Mouse (Mus musculus): ENCODE measurements around the gene Ctrl. TPM values are rescaled to one million over a fixed set of nuclear protein-coding genes. Genes with fewer than 3 reads are reported as not detected.

The Ctrl gene
- polyA plus RNA-seq, 1 experiment from 2014 or later, result 1.1 TPM

DNA sequence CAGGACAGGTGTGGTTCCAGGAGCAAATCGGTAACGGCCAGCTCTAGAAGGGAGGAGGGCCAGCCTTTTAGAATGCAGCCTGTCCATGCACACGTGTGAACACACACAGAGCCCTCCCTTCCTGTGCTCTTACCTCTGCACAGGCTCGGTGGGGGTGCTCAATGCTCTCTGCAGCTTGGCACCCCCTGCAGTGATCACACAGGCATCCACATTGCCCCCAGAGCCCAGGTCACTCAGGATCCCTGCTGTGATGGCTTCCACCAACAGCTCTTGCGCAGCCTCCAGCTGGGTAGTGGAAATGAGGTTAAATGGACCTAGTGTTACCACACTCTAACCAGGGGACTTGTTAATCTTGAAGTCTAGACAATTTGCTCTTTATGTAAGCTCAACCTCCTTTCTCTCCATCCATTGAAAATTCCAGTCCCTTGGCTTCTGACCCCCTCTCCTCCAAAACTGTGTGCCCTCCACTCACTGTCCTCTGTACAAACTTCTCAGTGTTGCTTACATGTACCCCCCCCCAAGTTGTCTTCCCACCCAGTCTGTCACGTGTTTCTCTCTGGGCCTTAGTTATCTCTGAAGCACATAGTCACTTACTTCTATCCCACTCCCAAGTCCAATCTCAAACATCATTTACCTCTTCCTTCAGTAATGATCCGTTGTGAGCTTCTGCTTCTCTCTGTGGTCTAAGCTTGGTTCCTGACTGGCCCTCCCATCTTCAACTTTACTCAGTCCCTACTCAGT lies 2.4 kb upstream of the Ctrl start:
- 27% methylated on average over 7 of the region's 7 CpGs for WGBS
- Histone ChIP-seq H3K9me3 (ENCODE audit: control insufficient read depth, low read length) (no peaks in the 10 kb centered on the region), H3K27me3 (ENCODE audit: control insufficient read depth, insufficient read depth, low read length) (no peaks in the 10 kb centered on the region), H3K4me2 (ENCODE audit: low read depth, low read length, severe bottlenecking) (peak overlapping the region; percentile 97), H3K9ac (ENCODE audit: low read length) (peak overlapping the region; percentile 84), H3K4me1 (replicated peaks; ENCODE audit: control insufficient read depth, insufficient read depth, low read length) (peaks cover 6% of the 10 kb centered on the region; the same call in 1 of the 2 replicates), H3K4me3 (ENCODE audit: low read depth, low read length) (peak overlapping the region; percentile 49), H3K27ac (ENCODE audit: low read depth, low read length) (no peak overlapping the region), H3K36me3 (ENCODE audit: control insufficient read depth, insufficient read depth, low read length) (no peaks in the 10 kb centered on the region)
- DNase-seq (ENCODE audit: low spot score) (no peak), ATAC-seq (replicated peaks; ENCODE audit: low FRiP score) (no peak)

DNA sequence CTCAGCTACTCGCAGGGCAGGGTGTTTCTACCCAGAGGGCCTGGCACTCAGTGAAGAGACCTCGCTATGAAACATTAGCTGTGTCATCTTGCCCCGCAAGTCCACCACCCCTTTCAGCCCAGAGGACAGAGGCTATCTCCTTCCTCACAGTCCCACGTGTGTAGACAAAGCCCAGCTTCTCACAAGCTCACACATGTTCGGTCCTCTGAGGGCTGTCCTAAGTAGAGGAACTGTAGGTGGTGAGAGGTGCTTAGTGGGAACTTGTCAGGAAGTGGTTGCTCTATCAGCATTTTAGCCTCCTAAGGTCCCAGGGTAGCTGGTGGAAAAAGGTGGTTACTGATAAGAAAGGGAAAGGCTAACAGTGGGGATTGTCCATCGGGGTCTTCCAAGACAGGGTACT lies 1.4 kb upstream of the Ctrl start:
- no peaks in the 10 kb centered on the region for H3K27me3 ChIP-seq (ENCODE audit: control insufficient read depth, insufficient read depth, low read length)
- H3K4me2 ChIP-seq (ENCODE audit: low read depth, low read length, severe bottlenecking), result no peak overlapping the region
- no peak overlapping the region for H3K4me3 ChIP-seq (ENCODE audit: low read depth, low read length)
- H3K9ac ChIP-seq (ENCODE audit: low read length), result no peak overlapping the region
- H3K9me3 ChIP-seq (ENCODE audit: control insufficient read depth, low read length), result no peaks in the 10 kb centered on the region
- peaks cover 6% of the 10 kb centered on the region; the same call in 1 of the 2 replicates for H3K4me1 ChIP-seq (replicated peaks; ENCODE audit: control insufficient read depth, insufficient read depth, low read length)
- H3K36me3 ChIP-seq (ENCODE audit: control insufficient read depth, insufficient read depth, low read length), result no peaks in the 10 kb centered on the region
- DNase-seq (ENCODE audit: low spot score) (no peak), ATAC-seq (replicated peaks; ENCODE audit: low FRiP score) (no peak)
- WGBS, result 88% methylated on average over 6 of the region's 6 CpGs
- no peak overlapping the region for H3K27ac ChIP-seq (ENCODE audit: low read depth, low read length)

DNA sequence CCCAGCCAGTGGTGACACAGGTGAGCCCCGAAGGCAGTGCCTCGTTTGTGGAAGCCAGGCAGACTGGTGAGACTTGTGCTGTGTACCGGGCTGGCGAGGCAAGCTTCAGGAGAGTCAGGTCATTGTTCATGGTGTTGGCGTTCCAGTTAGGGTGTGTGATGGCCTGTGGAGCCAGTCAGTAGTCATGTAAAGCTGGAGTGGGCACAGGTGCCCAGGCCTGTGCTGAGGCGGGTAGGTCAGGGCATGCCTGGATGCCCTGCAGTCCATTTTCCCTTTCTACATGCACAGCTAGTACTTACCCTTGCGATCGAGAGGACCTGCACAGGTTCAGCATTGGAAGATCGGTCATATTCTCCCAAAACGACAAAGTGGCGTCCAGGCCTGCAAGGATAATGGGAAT lies 1.1 kb downstream of the Ctrl start:
- Histone ChIP-seq H3K4me2 (ENCODE audit: low read depth, low read length, severe bottlenecking) (no peak overlapping the region), H3K27me3 (ENCODE audit: control insufficient read depth, insufficient read depth, low read length) (no peaks in the 10 kb centered on the region), H3K4me1 (replicated peaks; ENCODE audit: control insufficient read depth, insufficient read depth, low read length) (peaks cover 4% of the 10 kb centered on the region; the same call in 1 of the 2 replicates), H3K27ac (ENCODE audit: low read depth, low read length) (no peak overlapping the region), H3K36me3 (ENCODE audit: control insufficient read depth, insufficient read depth, low read length) (no peaks in the 10 kb centered on the region), H3K4me3 (ENCODE audit: low read depth, low read length) (no peak overlapping the region), H3K9me3 (ENCODE audit: control insufficient read depth, low read length) (no peaks in the 10 kb centered on the region), H3K9ac (ENCODE audit: low read length) (no peak overlapping the region)
- DNase-seq (ENCODE audit: low spot score), result no peak
- WGBS, result 91% methylated on average over 11 of the region's 11 CpGs
- no peak for ATAC-seq (replicated peaks; ENCODE audit: low FRiP score)

DNA sequence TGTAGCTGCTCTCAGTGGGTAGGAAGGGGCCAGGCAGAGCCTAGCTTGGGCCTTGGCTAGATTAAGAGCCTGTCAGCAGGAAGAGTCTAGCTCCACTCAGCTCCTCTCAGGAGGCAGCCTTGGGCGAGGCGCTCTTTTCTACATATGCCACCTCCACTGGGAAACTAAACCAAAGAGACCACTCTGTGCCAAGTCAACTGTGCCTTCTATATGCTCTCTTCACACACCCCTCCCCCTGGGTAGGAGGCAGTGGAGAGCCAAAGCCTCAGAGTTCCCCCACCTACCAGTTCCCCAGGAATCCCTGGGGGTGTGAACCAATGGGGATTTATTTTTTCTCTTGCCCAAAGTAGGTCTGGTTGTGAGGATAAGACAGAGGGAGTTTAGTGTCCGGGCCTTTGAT lies 2.4 kb downstream of the Ctrl start:
- no peaks in the 10 kb centered on the region for H3K9me3 ChIP-seq (ENCODE audit: control insufficient read depth, low read length)
- no peak overlapping the region for H3K4me2 ChIP-seq (ENCODE audit: low read depth, low read length, severe bottlenecking)
- no peaks in the 10 kb centered on the region for H3K27me3 ChIP-seq (ENCODE audit: control insufficient read depth, insufficient read depth, low read length)
- H3K27ac ChIP-seq (ENCODE audit: low read depth, low read length), result no peak overlapping the region
- H3K4me1 ChIP-seq (replicated peaks; ENCODE audit: control insufficient read depth, insufficient read depth, low read length), result peaks cover 2% of the 10 kb centered on the region; the same call in 1 of the 2 replicates
- ATAC-seq (replicated peaks; ENCODE audit: low FRiP score), result no peak
- no peak for DNase-seq (ENCODE audit: low spot score)
- H3K4me3 ChIP-seq (ENCODE audit: low read depth, low read length), result no peak overlapping the region
- WGBS, result 91% methylated on average over 3 of the region's 3 CpGs
- no peak overlapping the region for H3K9ac ChIP-seq (ENCODE audit: low read length)
- no peaks in the 10 kb centered on the region for H3K36me3 ChIP-seq (ENCODE audit: control insufficient read depth, insufficient read depth, low read length)

DNA sequence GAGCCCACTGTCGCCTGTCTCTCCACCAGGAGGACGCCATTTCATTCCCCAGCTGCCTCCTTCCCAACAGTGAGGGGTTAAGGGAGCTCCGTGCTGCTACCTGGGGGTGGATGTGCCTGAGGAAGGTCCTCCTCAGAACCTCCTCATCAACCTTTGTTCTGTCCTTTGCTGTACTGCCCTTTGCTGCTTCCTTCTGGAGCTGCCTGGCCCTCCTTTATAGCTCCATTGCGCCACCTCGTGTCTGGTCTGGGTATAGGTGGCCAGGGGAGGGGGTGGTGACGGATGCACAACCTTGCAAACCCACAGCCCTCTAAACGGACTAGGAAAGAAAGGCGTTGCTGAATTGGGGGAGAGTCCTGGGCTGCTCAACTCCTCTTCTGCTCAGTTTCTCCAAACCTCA lies 3.1 kb downstream of the Ctrl start:
- Histone ChIP-seq H3K27ac (ENCODE audit: low read depth, low read length) (no peak overlapping the region), H3K36me3 (ENCODE audit: control insufficient read depth, insufficient read depth, low read length) (no peaks in the 10 kb centered on the region), H3K4me3 (ENCODE audit: low read depth, low read length) (no peak overlapping the region), H3K9me3 (ENCODE audit: control insufficient read depth, low read length) (no peaks in the 10 kb centered on the region), H3K9ac (ENCODE audit: low read length) (peak overlapping the region; percentile 51), H3K4me2 (ENCODE audit: low read depth, low read length, severe bottlenecking) (no peak overlapping the region), H3K27me3 (ENCODE audit: control insufficient read depth, insufficient read depth, low read length) (no peaks in the 10 kb centered on the region), H3K4me1 (replicated peaks; ENCODE audit: control insufficient read depth, insufficient read depth, low read length) (no peaks in the 10 kb centered on the region)
- ATAC-seq (replicated peaks; ENCODE audit: low FRiP score), result peak; percentile 71; the same call in 1 of the 2 replicates
- DNase-seq (ENCODE audit: low spot score), result peak; percentile 90
- 18% methylated on average over 8 of the region's 8 CpGs for WGBS

DNA sequence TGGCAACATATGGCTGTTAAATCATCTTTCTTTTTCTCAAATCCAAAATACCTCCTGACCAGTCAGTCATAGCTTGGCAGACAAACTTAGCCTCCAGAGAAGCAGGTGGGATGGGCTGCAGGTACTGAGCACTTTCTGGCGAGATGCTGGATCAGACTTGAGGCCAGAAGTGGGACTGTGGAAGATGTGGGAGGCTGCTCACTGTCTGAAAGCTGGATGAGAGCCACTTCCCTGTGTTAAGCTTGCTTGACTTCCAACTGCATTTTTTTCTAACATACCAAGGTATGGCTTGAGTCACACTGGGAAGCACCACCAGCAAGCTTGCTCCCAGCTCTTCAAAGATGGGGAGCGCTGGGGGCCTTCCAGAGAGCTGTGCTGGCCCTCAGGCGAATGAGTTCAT lies 8.5 kb downstream of the Ctrl start:
- H3K4me3 ChIP-seq (ENCODE audit: low read depth, low read length), result no peak overlapping the region
- no peaks in the 10 kb centered on the region for H3K9me3 ChIP-seq (ENCODE audit: control insufficient read depth, low read length)
- H3K27me3 ChIP-seq (ENCODE audit: control insufficient read depth, insufficient read depth, low read length), result no peaks in the 10 kb centered on the region
- H3K36me3 ChIP-seq (ENCODE audit: control insufficient read depth, insufficient read depth, low read length), result no peaks in the 10 kb centered on the region
- DNase-seq (ENCODE audit: low spot score), result no peak
- no peak overlapping the region for H3K4me2 ChIP-seq (ENCODE audit: low read depth, low read length, severe bottlenecking)
- ATAC-seq (replicated peaks; ENCODE audit: low FRiP score), result no peak
- WGBS, result 67% methylated on average over 3 of the region's 3 CpGs
- H3K9ac ChIP-seq (ENCODE audit: low read length), result no peak overlapping the region
- no peak overlapping the region for H3K27ac ChIP-seq (ENCODE audit: low read depth, low read length)
- no peaks in the 10 kb centered on the region for H3K4me1 ChIP-seq (replicated peaks; ENCODE audit: control insufficient read depth, insufficient read depth, low read length)

DNA sequence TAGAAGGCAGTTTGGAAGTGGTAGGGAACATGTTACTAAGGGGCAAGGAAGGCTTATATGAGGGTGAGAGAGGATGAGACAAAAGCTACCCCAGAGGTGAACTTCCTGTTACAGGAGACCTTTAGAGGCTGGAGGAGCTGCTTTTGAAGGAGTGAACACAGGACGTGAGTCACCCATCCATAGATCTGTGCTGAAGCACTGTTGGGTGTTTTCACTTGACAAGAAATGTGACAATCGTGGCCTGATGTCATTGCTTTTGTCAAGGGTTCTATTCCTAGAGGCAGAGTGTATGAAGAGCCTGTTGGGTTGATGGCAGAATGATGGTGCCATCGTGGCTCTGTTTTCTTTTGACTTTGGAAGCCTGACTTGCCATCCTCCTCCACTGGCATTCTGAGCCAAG lies 14.3 kb downstream of the Ctrl start:
- ATAC-seq (replicated peaks; ENCODE audit: low FRiP score) (no peak), DNase-seq (ENCODE audit: low spot score) (no peak)
- Histone ChIP-seq H3K4me2 (ENCODE audit: low read depth, low read length, severe bottlenecking) (no peak overlapping the region), H3K9me3 (ENCODE audit: control insufficient read depth, low read length) (no peaks in the 10 kb centered on the region), H3K27me3 (ENCODE audit: control insufficient read depth, insufficient read depth, low read length) (no peaks in the 10 kb centered on the region), H3K9ac (ENCODE audit: low read length) (no peak overlapping the region), H3K27ac (ENCODE audit: low read depth, low read length) (no peak overlapping the region), H3K36me3 (ENCODE audit: control insufficient read depth, insufficient read depth, low read length) (no peaks in the 10 kb centered on the region; the same call in 1 of the 2 replicates), H3K4me3 (ENCODE audit: low read depth, low read length) (no peak overlapping the region), H3K4me1 (replicated peaks; ENCODE audit: control insufficient read depth, insufficient read depth, low read length) (no peaks in the 10 kb centered on the region)
- 92% methylated on average over 3 of the region's 3 CpGs for WGBS

DNA sequence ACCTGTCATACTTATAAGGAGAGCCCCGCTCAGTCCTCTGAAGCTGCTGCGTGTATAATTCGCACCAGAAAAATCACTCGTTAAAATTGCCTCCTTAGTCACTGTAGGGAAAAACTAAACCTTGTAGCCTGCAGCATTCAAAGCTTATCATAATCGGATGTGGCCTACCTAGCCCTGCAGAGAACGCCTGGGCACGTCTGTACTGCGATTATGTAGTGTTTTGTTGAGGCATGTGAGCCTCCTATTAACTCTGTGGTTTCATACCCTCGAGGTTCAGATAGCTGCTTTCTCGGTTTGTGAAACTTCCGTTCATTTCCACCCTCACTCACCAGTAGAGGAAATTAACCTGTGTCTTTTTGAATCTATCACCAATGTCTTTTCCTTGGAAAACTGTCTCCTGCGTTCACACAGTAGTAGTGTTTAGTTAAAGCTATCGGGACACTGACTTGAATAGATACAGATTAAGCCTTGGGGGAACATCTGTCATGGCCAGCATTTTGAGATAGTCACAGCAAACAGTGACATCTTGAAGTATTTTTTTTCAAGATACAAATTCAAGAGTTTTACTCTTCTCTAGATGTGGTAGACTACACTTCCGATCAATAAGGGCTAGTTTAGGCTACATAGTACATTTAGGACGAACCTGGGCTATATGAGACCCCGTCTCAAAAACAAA lies 32.6 kb downstream of the Ctrl start:
- Histone ChIP-seq H3K36me3 (ENCODE audit: control insufficient read depth, insufficient read depth, low read length) (no peaks in the 10 kb centered on the region), H3K9me3 (ENCODE audit: control insufficient read depth, low read length) (no peaks in the 10 kb centered on the region), H3K4me1 (replicated peaks; ENCODE audit: control insufficient read depth, insufficient read depth, low read length) (peaks cover 2% of the 10 kb centered on the region; the same call in 1 of the 2 replicates), H3K27ac (ENCODE audit: low read depth, low read length) (0 out of 2 replicates have a peak overlapping the region, but pooled peaks have one; percentile 57), H3K4me3 (ENCODE audit: low read depth, low read length) (peak overlapping the region; percentile 90), H3K27me3 (ENCODE audit: control insufficient read depth, insufficient read depth, low read length) (no peaks in the 10 kb centered on the region), H3K9ac (ENCODE audit: low read length) (peak overlapping the region; percentile 98), H3K4me2 (ENCODE audit: low read depth, low read length, severe bottlenecking) (peak overlapping the region; percentile 86)
- ATAC-seq (replicated peaks; ENCODE audit: low FRiP score), result no peak
- DNase-seq (ENCODE audit: low spot score), result no peak
- 39% methylated on average over 16 of the region's 16 CpGs for WGBS

All from forebrain, embryonic 11.5 days (tissue).